Mouse (Mus musculus): ENCODE measurements around the gene Camk1g. TPM values are rescaled to one million over a fixed set of nuclear protein-coding genes. Genes with fewer than 3 reads are reported as not detected.

The Camk1g gene
- total and polyA plus RNA-seq, 2 experiments, result not detected

DNA sequence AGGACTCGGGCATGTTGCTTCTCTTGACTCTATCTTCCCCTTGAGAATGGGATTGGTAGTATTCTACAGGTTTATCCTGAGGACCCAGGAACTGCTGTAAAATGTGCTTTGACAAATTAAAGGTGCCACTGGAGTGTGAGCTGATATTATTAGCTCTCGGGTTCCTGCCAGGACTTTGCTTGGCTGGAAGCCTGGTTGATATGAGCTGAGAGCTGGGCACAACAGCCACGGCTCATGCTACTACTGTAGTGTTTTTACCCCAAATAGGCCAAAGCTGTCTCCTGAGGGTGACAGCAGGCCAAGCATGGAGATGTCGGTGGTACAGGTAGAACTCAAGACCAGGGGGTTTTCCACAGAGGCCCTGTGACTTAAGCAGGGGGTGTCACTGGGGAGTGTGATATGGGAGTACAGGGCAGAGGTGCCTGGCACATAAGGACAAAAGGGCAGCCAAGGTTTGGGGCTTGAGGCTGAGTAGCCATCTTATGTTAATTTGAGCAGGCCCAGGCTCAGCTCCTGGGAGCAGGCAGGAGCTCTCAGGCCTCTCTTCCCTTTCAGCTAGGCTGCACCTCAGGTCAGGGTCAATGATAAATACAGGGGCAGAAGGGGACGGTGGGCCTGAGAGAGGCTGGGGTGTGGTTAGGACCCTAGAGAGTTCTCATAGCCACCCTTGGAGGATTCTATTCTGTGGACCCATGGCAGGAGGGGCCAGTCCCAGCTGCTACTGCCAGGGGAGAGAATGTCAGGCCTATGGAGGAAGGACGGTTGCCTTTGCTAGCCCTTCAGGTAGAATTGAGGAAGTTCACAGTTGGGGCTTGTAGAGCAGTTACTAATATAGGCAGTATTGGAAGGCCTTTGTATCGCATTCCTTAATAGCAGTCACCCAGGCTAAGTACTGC, 33.7 kb downstream of the Camk1g start:
- no peak overlapping the region for H3K27ac ChIP-seq (replicated peaks; ENCODE audit: insufficient read depth, low read depth, low read length)
- no peak overlapping the region for H3K4me3 ChIP-seq (ENCODE audit: insufficient read depth, low read depth, low read length)
- TF ChIP-seq CTCF (IDR thresholded peaks at IDR 0.05; ENCODE audit: low read depth, low read length), result no peak
- TF ChIP-seq POLR2A (IDR thresholded peaks at IDR 0.05; ENCODE audit: extremely low read depth, insufficient read depth, low read length), result no peak
- 75% methylated on average over 7 of the region's 7 CpGs for WGBS
- no peaks in the 10 kb centered on the region for H3K36me3 ChIP-seq (ENCODE audit: control insufficient read depth, insufficient read depth, low read length)
- no peaks in the 10 kb centered on the region for H3K27me3 ChIP-seq (ENCODE audit: control insufficient read depth, insufficient read depth, low read length)
- H3K79me2 ChIP-seq (ENCODE audit: control insufficient read depth, insufficient read depth, low read length), result no peaks in the 10 kb centered on the region
- H3K9ac ChIP-seq (ENCODE audit: low read depth, low read length), result no peak overlapping the region
- DNase-seq (ENCODE audit: extremely low read depth, low read depth, low spot score), result peak; percentile 32
- no peaks in the 10 kb centered on the region for H3K4me1 ChIP-seq (ENCODE audit: control insufficient read depth, insufficient read depth, low read length)

DNA sequence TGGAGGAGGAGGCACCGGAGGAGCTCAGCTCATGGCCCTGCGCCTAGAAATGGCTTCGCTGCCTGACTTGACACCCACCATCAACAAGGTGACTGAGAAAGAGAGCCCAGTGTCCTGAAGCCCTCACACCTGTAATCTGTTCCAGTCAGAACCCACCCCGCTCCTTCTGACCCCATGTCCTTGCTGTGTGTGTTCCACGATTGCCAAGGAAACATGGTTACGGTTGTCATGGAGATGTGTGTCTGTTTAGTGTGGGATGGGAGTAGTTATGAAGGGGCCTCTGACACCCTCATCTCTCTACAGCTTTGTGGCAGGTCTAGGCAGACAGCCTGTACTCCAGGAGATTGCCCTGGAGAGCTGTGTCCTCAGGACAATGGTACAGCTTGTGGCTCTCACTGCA, 35.6 kb downstream of the Camk1g start:
- Histone ChIP-seq H3K9ac (ENCODE audit: low read depth, low read length) (no peak overlapping the region), H3K27me3 (ENCODE audit: control insufficient read depth, insufficient read depth, low read length) (no peaks in the 10 kb centered on the region), H3K79me2 (ENCODE audit: control insufficient read depth, insufficient read depth, low read length) (no peaks in the 10 kb centered on the region), H3K36me3 (ENCODE audit: control insufficient read depth, insufficient read depth, low read length) (no peaks in the 10 kb centered on the region), H3K27ac (replicated peaks; ENCODE audit: insufficient read depth, low read depth, low read length) (no peak overlapping the region), H3K4me1 (ENCODE audit: control insufficient read depth, insufficient read depth, low read length) (no peaks in the 10 kb centered on the region), H3K4me3 (ENCODE audit: insufficient read depth, low read depth, low read length) (no peak overlapping the region)
- WGBS, result 93% methylated on average over 6 of the region's 6 CpGs
- TF ChIP-seq CTCF (IDR thresholded peaks at IDR 0.05; ENCODE audit: low read depth, low read length), result no peak
- no peak for TF ChIP-seq POLR2A (IDR thresholded peaks at IDR 0.05; ENCODE audit: extremely low read depth, insufficient read depth, low read length)
- no peak for DNase-seq (ENCODE audit: extremely low read depth, low read depth, low spot score)

GRCm38 (mm10) chr1:193333776-193334175, 36.3 kb downstream of the Camk1g start:
- H3K4me3 ChIP-seq (ENCODE audit: insufficient read depth, low read depth, low read length), result no peak overlapping the region
- H3K4me1 ChIP-seq (ENCODE audit: control insufficient read depth, insufficient read depth, low read length), result no peaks in the 10 kb centered on the region
- H3K36me3 ChIP-seq (ENCODE audit: control insufficient read depth, insufficient read depth, low read length), result no peaks in the 10 kb centered on the region
- no peak for TF ChIP-seq CTCF (IDR thresholded peaks at IDR 0.05; ENCODE audit: low read depth, low read length)
- TF ChIP-seq POLR2A (IDR thresholded peaks at IDR 0.05; ENCODE audit: extremely low read depth, insufficient read depth, low read length), result no peak
- no peak for DNase-seq (ENCODE audit: extremely low read depth, low read depth, low spot score)
- H3K27ac ChIP-seq (replicated peaks; ENCODE audit: insufficient read depth, low read depth, low read length), result no peak overlapping the region
- WGBS, result 95% methylated on average over 3 of the region's 3 CpGs
- H3K27me3 ChIP-seq (ENCODE audit: control insufficient read depth, insufficient read depth, low read length), result no peaks in the 10 kb centered on the region
- H3K9ac ChIP-seq (ENCODE audit: low read depth, low read length), result no peak overlapping the region
- H3K79me2 ChIP-seq (ENCODE audit: control insufficient read depth, insufficient read depth, low read length), result no peaks in the 10 kb centered on the region

DNA sequence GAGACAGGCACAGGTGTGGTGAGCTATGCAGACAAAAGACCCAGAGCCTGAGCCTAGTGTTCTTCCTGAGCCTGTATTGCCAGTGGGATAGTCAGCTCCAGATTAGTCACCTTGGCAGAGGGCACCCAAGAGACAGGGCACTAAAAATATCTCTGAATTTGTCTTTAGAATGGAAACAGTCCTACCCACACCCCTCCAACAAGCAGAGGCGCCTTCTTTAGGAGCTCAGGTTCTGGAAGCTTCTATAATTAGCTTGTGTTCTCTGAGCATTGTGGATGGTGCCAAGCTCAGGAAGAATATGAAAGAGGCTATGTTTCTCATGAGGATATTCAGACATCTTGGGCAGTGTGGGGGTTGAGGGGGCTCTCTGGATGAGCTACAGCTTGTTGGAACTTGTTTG, 37.4 kb downstream of the Camk1g start:
- no peak for DNase-seq (ENCODE audit: extremely low read depth, low read depth, low spot score)
- 83% methylated on average over 1 of the region's 1 CpGs for WGBS
- H3K79me2 ChIP-seq (ENCODE audit: control insufficient read depth, insufficient read depth, low read length), result no peaks in the 10 kb centered on the region

GRCm38 (mm10) chr1:193332018-193332417, 38.1 kb downstream of the Camk1g start:
- TF ChIP-seq CTCF (IDR thresholded peaks at IDR 0.05; ENCODE audit: low read depth, low read length) (no peak), POLR2A (IDR thresholded peaks at IDR 0.05; ENCODE audit: extremely low read depth, insufficient read depth, low read length) (no peak)
- no peak for DNase-seq (ENCODE audit: extremely low read depth, low read depth, low spot score)
- Histone ChIP-seq H3K79me2 (ENCODE audit: control insufficient read depth, insufficient read depth, low read length) (no peaks in the 10 kb centered on the region), H3K27ac (replicated peaks; ENCODE audit: insufficient read depth, low read depth, low read length) (no peak overlapping the region), H3K4me1 (ENCODE audit: control insufficient read depth, insufficient read depth, low read length) (peaks cover 10% of the 10 kb centered on the region), H3K4me3 (ENCODE audit: insufficient read depth, low read depth, low read length) (no peak overlapping the region), H3K9ac (ENCODE audit: low read depth, low read length) (no peak overlapping the region), H3K36me3 (ENCODE audit: control insufficient read depth, insufficient read depth, low read length) (no peaks in the 10 kb centered on the region), H3K27me3 (ENCODE audit: control insufficient read depth, insufficient read depth, low read length) (no peaks in the 10 kb centered on the region)
- WGBS, result 79% methylated on average over 13 of the region's 13 CpGs

More for the DNA sequence above, 37.4 kb downstream of the Camk1g start:
- no peak for TF ChIP-seq CTCF (IDR thresholded peaks at IDR 0.05; ENCODE audit: low read depth, low read length)
- no peak for TF ChIP-seq POLR2A (IDR thresholded peaks at IDR 0.05; ENCODE audit: extremely low read depth, insufficient read depth, low read length)
- H3K27me3 ChIP-seq (ENCODE audit: control insufficient read depth, insufficient read depth, low read length), result no peaks in the 10 kb centered on the region
- no peak overlapping the region for H3K27ac ChIP-seq (replicated peaks; ENCODE audit: insufficient read depth, low read depth, low read length)
- H3K9ac ChIP-seq (ENCODE audit: low read depth, low read length), result no peak overlapping the region
- no peaks in the 10 kb centered on the region for H3K36me3 ChIP-seq (ENCODE audit: control insufficient read depth, insufficient read depth, low read length)
- peaks cover 5% of the 10 kb centered on the region; the same call in 1 of the 2 replicates for H3K4me1 ChIP-seq (ENCODE audit: control insufficient read depth, insufficient read depth, low read length)
- H3K4me3 ChIP-seq (ENCODE audit: insufficient read depth, low read depth, low read length), result no peak overlapping the region

DNA sequence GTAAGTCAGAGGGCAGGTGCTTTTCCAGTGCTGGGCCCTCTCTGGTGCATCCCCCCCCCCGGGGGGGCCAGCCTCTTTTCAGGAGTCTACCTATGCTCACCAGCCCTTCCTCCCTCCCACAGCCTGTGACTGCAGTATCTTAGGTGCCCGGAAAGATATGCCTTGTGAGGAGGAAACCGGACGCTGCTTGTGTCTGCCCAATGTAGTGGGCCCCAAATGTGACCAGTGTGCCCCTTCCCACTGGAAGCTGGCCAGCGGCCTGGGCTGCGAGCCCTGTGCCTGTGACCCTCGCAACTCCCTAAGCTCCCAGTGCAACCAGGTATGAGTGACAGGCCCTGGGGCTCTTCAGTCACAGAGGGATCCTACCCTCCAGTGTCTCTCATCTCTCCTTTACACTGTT, 39.5 kb downstream of the Camk1g start:
- Histone ChIP-seq H3K36me3 (ENCODE audit: control insufficient read depth, insufficient read depth, low read length) (no peaks in the 10 kb centered on the region), H3K9ac (ENCODE audit: low read depth, low read length) (no peak overlapping the region), H3K4me1 (ENCODE audit: control insufficient read depth, insufficient read depth, low read length) (peaks cover 15% of the 10 kb centered on the region), H3K27ac (replicated peaks; ENCODE audit: insufficient read depth, low read depth, low read length) (no peak overlapping the region), H3K27me3 (ENCODE audit: control insufficient read depth, insufficient read depth, low read length) (no peaks in the 10 kb centered on the region), H3K79me2 (ENCODE audit: control insufficient read depth, insufficient read depth, low read length) (no peaks in the 10 kb centered on the region), H3K4me3 (ENCODE audit: insufficient read depth, low read depth, low read length) (no peak overlapping the region)
- WGBS, result 84% methylated on average over 7 of the region's 7 CpGs
- no peak for DNase-seq (ENCODE audit: extremely low read depth, low read depth, low spot score)
- TF ChIP-seq POLR2A (IDR thresholded peaks at IDR 0.05; ENCODE audit: extremely low read depth, insufficient read depth, low read length) (no peak), CTCF (IDR thresholded peaks at IDR 0.05; ENCODE audit: low read depth, low read length) (no peak)
